Mouse (Mus musculus) small intestine, adult 2 months (tissue): ENCODE measurements around the gene Ntrk1.

Source experiments
- CTCF ChIP-seq: fragments of 200-500 bp; IDR thresholded peaks from 2 replicates; pipeline ENCODE4 v1.5.1; 2012; ENCODE audit warnings: low read depth, mild to moderate bottlenecking, control low read depth, inconsistent platforms, low read length, moderate library complexity, mixed read lengths; ENCODE audit not compliant: insufficient replicate concordance, insufficient read length; ENCODE audit errors: extremely low read depth
- POLR2A ChIP-seq: fragments of 200-500 bp; IDR thresholded peaks from 2 replicates; pipeline ENCODE4 v1.6.1; 2012; ENCODE audit warnings: low read depth, mild to moderate bottlenecking, control low read depth, inconsistent platforms, low read length, moderate library complexity

DNA sequence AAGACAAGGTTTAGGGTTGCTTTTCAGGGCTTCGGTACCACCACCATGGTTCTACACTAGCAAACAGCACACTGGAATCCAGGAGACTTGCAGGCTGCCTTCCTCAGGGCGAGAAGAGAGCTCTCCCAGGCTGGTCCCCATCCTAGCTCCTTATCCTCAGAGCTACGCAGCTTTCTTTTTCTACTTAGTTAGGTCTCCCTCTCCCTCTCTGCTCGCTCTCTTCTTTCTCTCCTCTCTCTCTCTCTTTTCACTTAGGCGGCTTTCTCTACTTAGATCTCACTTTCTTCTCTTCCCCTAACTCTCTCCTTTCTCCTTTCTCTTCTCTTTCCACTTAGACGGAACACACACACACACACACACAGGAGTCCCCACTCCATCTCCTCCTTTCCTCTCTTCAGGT is 26.5 kb downstream of the Ntrk1 start:
- TF ChIP-seq POLR2A (no peak), CTCF (no peak)
